Mouse (Mus musculus) forebrain, embryonic 10.5 days (tissue): ENCODE measurements around the gene Stag3. TPM values are rescaled to one million over a fixed set of nuclear protein-coding genes. Genes with fewer than 3 reads are reported as not detected.
A peak's percentile ranks its signal among the peaks of the same experiment; 100 is the strongest.

ENCODE experiments used
- DNase-seq: peaks from one replicate; pipeline ENCODE4 v3.0.0-alpha.2; 2017; ENCODE audit warnings: low spot score; ENCODE audit errors: extremely low spot score
- H3K27ac ChIP-seq: fragments of 300-500 bp; sonication (generic); 2 replicates; pipeline ENCODE4 v1.5.1; 2016; ENCODE audit warnings: mild to moderate bottlenecking
- H3K27me3 ChIP-seq: fragments of 300-500 bp; sonication (generic); 2 replicates; pipeline ENCODE4 v1.6.1; 2016; ENCODE audit warnings: mild to moderate bottlenecking; ENCODE audit not compliant: poor library complexity, severe bottlenecking
- H3K36me3 ChIP-seq: fragments of 300-500 bp; sonication (generic); replicated peaks from 2 replicates; pipeline ENCODE4 v1.6.1; 2016; ENCODE audit warnings: mild to moderate bottlenecking, moderate library complexity
- H3K4me1 ChIP-seq: fragments of 300-500 bp; sonication (generic); 2 replicates; pipeline ENCODE4 v1.6.1; 2016
- H3K4me3 ChIP-seq: fragments of 300-500 bp; sonication (generic); 2 replicates; pipeline ENCODE4 v1.5.1; 2016; ENCODE audit warnings: mild to moderate bottlenecking, moderate library complexity
- H3K9me3 ChIP-seq: fragments of 300-500 bp; sonication (generic); 2 replicates; pipeline ENCODE4 v1.6.1; 2016; ENCODE audit warnings: mild to moderate bottlenecking, moderate library complexity
- WGBS: fragments of 180-500 bp; shearing (Covaris S2); methylation state at CpG from one replicate; pipeline ENCODE4 v1.1.7; 2016; 5-methylcytosine and 5-hydroxymethylcytosine counted together
- polyA plus RNA-seq: library from polyadenylated mRNA; unstranded; fragments of >200 nt; fragmentation: Nextera tagmentation; extraction: Ambion mirVana; gene quantifications from 2 replicates; pipeline ENCODE4 v1.2.1, GENCODE M21; 2016

The Stag3 gene
- 3.8 and 4.1 TPM in 2 replicates for polyA plus RNA-seq

GRCm38 (mm10) chr5:138279585-138280424 is at the start of gene Stag3, which contains the start of the genes Gm43720 and Gpc2:
Gene Stag3 (plus strand): TSS chr5:138280240.
Gene Gm43720 (minus strand): TSS chr5:138279958.
Gene Gpc2 (minus strand): TSS chr5:138280005.
- peak; percentile 99 for DNase-seq
- peaks cover 39% of the 10 kb centered on the region for H3K36me3 ChIP-seq
- H3K27ac ChIP-seq = peak within 1 kb of the TSS; percentile 92
- H3K27me3 ChIP-seq = peaks cover 37% of the 10 kb centered on the region
- H3K4me1 ChIP-seq = peaks cover 48% of the 10 kb centered on the region
- peaks cover 9% of the 10 kb centered on the region for H3K9me3 ChIP-seq
- 1% methylated on average over 56 of the region's 56 CpGs for WGBS
- H3K4me3 ChIP-seq = peak within 1 kb of the TSS; percentile 77

GRCm38 (mm10) chr5:138233778-138234177 is 46.3 kb upstream of the Stag3 start:
- WGBS = 85% methylated on average over 2 of the region's 2 CpGs
- Histone ChIP-seq H3K4me3 (no peak overlapping the region), H3K9me3 (no peaks in the 10 kb centered on the region), H3K27me3 (no peaks in the 10 kb centered on the region), H3K4me1 (peaks cover 5% of the 10 kb centered on the region), H3K27ac (no peak overlapping the region), H3K36me3 (no peaks in the 10 kb centered on the region)
- DNase-seq = no peak

DNA sequence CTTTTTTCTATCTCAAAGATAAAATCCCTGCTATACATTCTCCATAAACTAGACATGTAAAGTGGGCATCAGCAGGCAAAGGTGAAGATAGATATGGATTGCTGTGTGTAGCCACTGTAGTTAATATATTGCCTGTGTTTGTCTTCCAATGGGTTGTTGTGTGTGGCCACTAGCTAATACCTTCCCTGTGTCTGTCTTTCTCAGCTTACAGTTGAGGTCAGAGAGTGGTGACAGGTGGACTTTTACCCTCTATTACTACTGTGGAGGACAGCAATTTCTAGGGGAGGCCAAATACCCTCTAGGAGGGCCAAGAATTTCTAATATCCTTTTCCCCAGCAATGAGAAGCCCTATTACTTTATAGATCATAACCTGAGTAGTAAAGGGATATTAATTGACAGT is 45.8 kb upstream of the Stag3 start:
- no peak overlapping the region for H3K27ac ChIP-seq
- no peaks in the 10 kb centered on the region for H3K9me3 ChIP-seq
- peaks cover 5% of the 10 kb centered on the region for H3K4me1 ChIP-seq
- DNase-seq = no peak
- H3K27me3 ChIP-seq = no peaks in the 10 kb centered on the region
- H3K36me3 ChIP-seq = no peaks in the 10 kb centered on the region
- no peak overlapping the region for H3K4me3 ChIP-seq

DNA sequence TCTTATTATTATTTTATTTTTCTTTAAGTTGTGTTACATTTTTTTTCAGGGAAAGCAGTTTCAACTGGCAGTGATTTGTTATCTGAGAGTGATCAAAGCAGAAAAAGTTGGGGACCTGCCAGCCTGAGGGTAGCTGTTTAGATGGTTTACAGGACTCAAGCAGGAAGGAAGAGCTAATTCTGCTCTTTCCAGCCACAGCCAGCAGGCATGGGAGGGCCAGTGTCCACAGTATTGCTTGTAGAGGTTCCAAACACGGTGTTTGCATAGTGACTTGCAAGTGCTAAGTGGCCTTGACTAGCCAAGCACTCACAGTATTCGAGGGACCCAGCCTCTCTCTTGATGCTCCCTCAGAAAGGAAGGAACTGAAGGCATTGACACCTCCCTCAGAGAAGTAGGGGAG is 38.5 kb upstream of the Stag3 start:
- DNase-seq = no peak
- Histone ChIP-seq H3K27me3 (no peaks in the 10 kb centered on the region), H3K4me3 (no peak overlapping the region), H3K36me3 (no peaks in the 10 kb centered on the region), H3K27ac (no peak overlapping the region), H3K9me3 (no peaks in the 10 kb centered on the region), H3K4me1 (no peaks in the 10 kb centered on the region)
- 46% methylated on average over 2 of the region's 2 CpGs for WGBS

GRCm38 (mm10) chr5:138251144-138251543 is 28.9 kb upstream of the Stag3 start:
- Histone ChIP-seq H3K4me1 (peaks cover 14% of the 10 kb centered on the region), H3K27me3 (no peaks in the 10 kb centered on the region), H3K36me3 (no peaks in the 10 kb centered on the region), H3K9me3 (no peaks in the 10 kb centered on the region), H3K4me3 (no peak overlapping the region), H3K27ac (no peak overlapping the region)
- no peak for DNase-seq
- WGBS = 87% methylated on average over 12 of the region's 12 CpGs

DNA sequence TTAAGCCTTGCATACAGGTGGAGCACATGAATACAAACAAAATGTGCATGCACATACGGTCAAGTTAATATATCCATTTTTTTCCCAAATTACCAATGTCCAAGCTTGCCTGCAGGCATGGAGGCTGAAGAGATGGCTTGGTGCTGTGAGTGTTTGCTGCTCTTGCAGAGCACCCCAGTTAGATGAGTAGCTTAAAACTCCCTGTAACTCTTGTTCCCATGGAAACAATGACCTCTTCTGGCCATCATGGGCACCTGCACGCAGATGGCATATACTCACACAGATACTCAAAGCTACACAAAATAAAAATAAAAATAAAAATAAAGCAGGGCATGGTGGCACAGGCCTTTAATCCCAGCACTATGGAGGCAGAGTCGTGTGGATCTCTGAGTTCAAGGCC is 27.0 kb upstream of the Stag3 start:
- no peak for DNase-seq
- Histone ChIP-seq H3K4me3 (no peak overlapping the region), H3K27me3 (no peaks in the 10 kb centered on the region), H3K36me3 (peaks cover 7% of the 10 kb centered on the region), H3K9me3 (no peaks in the 10 kb centered on the region), H3K27ac (no peak overlapping the region), H3K4me1 (peaks cover 23% of the 10 kb centered on the region)
- WGBS = 90% methylated on average over 3 of the region's 3 CpGs

GRCm38 (mm10) chr5:138255353-138256093 is 24.5 kb upstream of the Stag3 start, which contains the start of gene Lamtor4:
Gene Lamtor4 (plus strand): TSS chr5:138255482.
- no peaks in the 10 kb centered on the region for H3K27me3 ChIP-seq
- H3K9me3 ChIP-seq = no peaks in the 10 kb centered on the region
- H3K36me3 ChIP-seq = peaks cover 31% of the 10 kb centered on the region
- WGBS = under 1% methylated on average over 38 of the region's 38 CpGs
- DNase-seq = peak; percentile 91
- H3K27ac ChIP-seq = peak within 1 kb of the TSS; percentile 85
- H3K4me3 ChIP-seq = peak within 1 kb of the TSS; percentile 78
- H3K4me1 ChIP-seq = peaks cover 23% of the 10 kb centered on the region

DNA sequence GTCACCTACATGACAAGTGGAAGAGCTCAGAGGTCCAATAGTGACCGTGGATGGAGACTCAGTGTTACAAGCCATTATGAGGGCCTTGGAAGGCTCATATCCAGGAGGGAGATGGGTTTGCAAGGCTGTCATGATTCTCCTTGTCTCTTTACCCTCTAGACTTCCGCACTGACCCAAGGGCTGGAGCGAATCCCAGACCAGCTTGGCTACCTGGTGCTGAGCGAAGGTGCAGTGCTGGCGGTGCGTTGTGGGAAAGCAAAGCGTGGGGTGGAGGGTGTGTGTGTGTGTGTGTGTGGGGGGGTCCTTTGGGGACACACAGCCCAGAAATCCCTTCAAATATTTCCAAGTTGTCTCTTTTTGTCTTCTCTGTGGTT is 24.0 kb upstream of the Stag3 start:
- H3K4me1 ChIP-seq = peaks cover 23% of the 10 kb centered on the region
- 23% methylated on average over 7 of the region's 7 CpGs for WGBS
- H3K27ac ChIP-seq = peak overlapping the region; percentile 85
- H3K36me3 ChIP-seq = peaks cover 37% of the 10 kb centered on the region
- DNase-seq = no peak
- no peaks in the 10 kb centered on the region for H3K9me3 ChIP-seq
- H3K27me3 ChIP-seq = no peaks in the 10 kb centered on the region
- H3K4me3 ChIP-seq = peak overlapping the region; percentile 78

- H3K27ac ChIP-seq = no peak overlapping the region
- H3K4me1 ChIP-seq = peaks cover 27% of the 10 kb centered on the region
- 91% methylated on average over 10 of the region's 10 CpGs for WGBS
- no peak for DNase-seq
- H3K27me3 ChIP-seq = no peaks in the 10 kb centered on the region
- H3K9me3 ChIP-seq = no peaks in the 10 kb centered on the region
- no peak overlapping the region for H3K4me3 ChIP-seq
- H3K36me3 ChIP-seq = peaks cover 47% of the 10 kb centered on the region
Measured at GRCm38 (mm10) chr5:138256966-138257584, 23.0 kb upstream of the Stag3 start.

- 95% methylated on average over 4 of the region's 4 CpGs for WGBS
- Histone ChIP-seq H3K9me3 (no peaks in the 10 kb centered on the region), H3K4me3 (no peak overlapping the region), H3K4me1 (peaks cover 32% of the 10 kb centered on the region), H3K27me3 (no peaks in the 10 kb centered on the region), H3K27ac (no peak overlapping the region), H3K36me3 (peaks cover 52% of the 10 kb centered on the region)
- DNase-seq = no peak
Measured at GRCm38 (mm10) chr5:138257585-138257978, 22.5 kb upstream of the Stag3 start.

GRCm38 (mm10) chr5:138258078-138258477 is 22.0 kb upstream of the Stag3 start:
- no peaks in the 10 kb centered on the region for H3K27me3 ChIP-seq
- DNase-seq = no peak
- H3K4me3 ChIP-seq = no peak overlapping the region
- peaks cover 37% of the 10 kb centered on the region for H3K4me1 ChIP-seq
- no peaks in the 10 kb centered on the region for H3K9me3 ChIP-seq
- H3K27ac ChIP-seq = no peak overlapping the region
- H3K36me3 ChIP-seq = peaks cover 52% of the 10 kb centered on the region
- WGBS = 93% methylated on average over 3 of the region's 3 CpGs

DNA sequence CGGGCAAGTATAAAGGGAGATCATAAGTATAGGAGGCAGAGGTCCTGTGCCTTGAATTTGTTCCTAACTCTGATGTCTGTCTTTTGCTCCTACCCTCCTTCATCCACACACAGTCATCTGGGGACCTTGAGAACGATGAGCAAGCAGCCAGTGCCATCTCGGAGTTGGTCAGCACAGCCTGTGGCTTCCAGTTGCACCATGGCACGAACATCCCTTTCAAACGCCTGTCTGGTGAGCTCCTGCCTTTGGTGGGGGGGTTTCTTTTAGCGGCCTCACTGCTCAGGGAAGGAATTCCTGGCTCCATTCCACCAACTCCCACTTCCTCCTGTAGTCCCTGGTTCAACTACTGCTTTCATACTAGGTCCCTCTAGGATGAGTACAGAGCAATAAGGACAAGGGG is 21.5 kb upstream of the Stag3 start:
- Histone ChIP-seq H3K9me3 (no peaks in the 10 kb centered on the region), H3K27ac (no peak overlapping the region), H3K4me1 (peaks cover 42% of the 10 kb centered on the region), H3K4me3 (no peak overlapping the region), H3K27me3 (no peaks in the 10 kb centered on the region), H3K36me3 (peaks cover 52% of the 10 kb centered on the region)
- 83% methylated on average over 6 of the region's 6 CpGs for WGBS
- DNase-seq = no peak
